Mouse (Mus musculus) forebrain, embryonic 15.5 days (tissue): Measurements from ENCODE around the gene Pcp4l1. TPM values are rescaled to one million over a fixed set of nuclear protein-coding genes. Genes with fewer than 3 reads are reported as not detected.
A peak's percentile ranks its signal among the peaks of the same experiment; 100 is the strongest.

Source experiments
- ATAC-seq: fragments of 200-750 bp; cut with Nextera tagmentation; replicated peaks from 2 replicates; pipeline ENCODE4 v1.8.0; 2017; ENCODE audit warnings: mild to moderate bottlenecking, moderate TSS enrichment, moderate library complexity
- H3K27ac ChIP-seq: fragments of 300-500 bp; sonication (generic); replicated peaks from 2 replicates; pipeline ENCODE4 v1.5.1; 2015; ENCODE audit warnings: mild to moderate bottlenecking, inconsistent platforms
- H3K27me3 ChIP-seq: fragments of 300-500 bp; sonication (generic); 2 replicates; pipeline ENCODE4 v1.6.1; 2015; ENCODE audit warnings: inconsistent platforms
- H3K36me3 ChIP-seq: fragments of 300-500 bp; sonication (generic); 2 replicates; pipeline ENCODE4 v1.6.1; 2015; ENCODE audit warnings: mild to moderate bottlenecking, inconsistent platforms
- H3K4me1 ChIP-seq: fragments of 300-500 bp; sonication (generic); 2 replicates; pipeline ENCODE4 v1.6.1; 2015; ENCODE audit warnings: inconsistent platforms
- H3K4me2 ChIP-seq: fragments of 300-500 bp; sonication (generic); replicated peaks from 2 replicates; pipeline ENCODE4 v1.6.1; 2015; ENCODE audit warnings: mild to moderate bottlenecking, inconsistent platforms
- H3K4me3 ChIP-seq: fragments of 300-500 bp; sonication (generic); 2 replicates; pipeline ENCODE4 v1.5.1; 2015; ENCODE audit warnings: mild to moderate bottlenecking, inconsistent platforms
- H3K9ac ChIP-seq: fragments of 300-500 bp; sonication (generic); replicated peaks from 2 replicates; pipeline ENCODE4 v1.6.1; 2015; ENCODE audit warnings: mild to moderate bottlenecking, inconsistent platforms
- H3K9me3 ChIP-seq: fragments of 300-500 bp; sonication (generic); 2 replicates; pipeline ENCODE4 v1.6.1; 2016; ENCODE audit warnings: inconsistent platforms
- WGBS: fragments of 180-500 bp; shearing (Covaris S2); methylation state at CpG from one replicate; pipeline ENCODE4 v1.1.7; 2015; ENCODE audit warnings: mixed read lengths; 5-methylcytosine and 5-hydroxymethylcytosine counted together
- polyA plus RNA-seq: library from polyadenylated mRNA; unstranded; fragments of >200 nt; fragmentation: Nextera tagmentation; extraction: Ambion mirVana; gene quantifications from 2 replicates; pipeline ENCODE4 v1.2.1, GENCODE M21; 2015

The Pcp4l1 gene
- polyA plus RNA-seq, 1 experiment from 2014 or later = 9.8 TPM

GRCm38 (mm10) chr1:171216241-171216955 is 20.3 kb upstream of the Pcp4l1 start:
- H3K4me2 ChIP-seq = no peak overlapping the region
- no peak overlapping the region for H3K9ac ChIP-seq
- 90% methylated on average over 18 of the region's 18 CpGs for WGBS
- peaks cover 19% of the 10 kb centered on the region; the same call in 1 of the 2 replicates for H3K36me3 ChIP-seq
- no peaks in the 10 kb centered on the region for H3K27me3 ChIP-seq
- H3K27ac ChIP-seq = no peak overlapping the region
- H3K9me3 ChIP-seq = no peaks in the 10 kb centered on the region
- H3K4me3 ChIP-seq = no peak overlapping the region
- no peak for ATAC-seq
- H3K4me1 ChIP-seq = peaks cover 6% of the 10 kb centered on the region

GRCm38 (mm10) chr1:171213801-171214496 is 17.9 kb upstream of the Pcp4l1 start, which contains the start of gene Nr1i3:
Nr1i3 (plus strand) TSS chr1:171213970.
- no peak for ATAC-seq
- WGBS = 67% methylated on average over 10 of the region's 10 CpGs
- H3K36me3 ChIP-seq = peaks cover 6% of the 10 kb centered on the region; the same call in 1 of the 2 replicates

GRCm38 (mm10) chr1:171212854-171213253 is 16.8 kb upstream of the Pcp4l1 start:
- Histone ChIP-seq H3K9ac (no peak overlapping the region), H3K27ac (no peak overlapping the region), H3K4me3 (no peak overlapping the region), H3K9me3 (no peaks in the 10 kb centered on the region), H3K4me1 (no peaks in the 10 kb centered on the region), H3K4me2 (no peak overlapping the region), H3K27me3 (no peaks in the 10 kb centered on the region), H3K36me3 (0 out of 2 replicates have a peak, but pooled peaks cover 2% of the 10 kb centered on the region)
- no peak for ATAC-seq
- WGBS = 39% methylated on average over 3 of the region's 3 CpGs

More at GRCm38 (mm10) chr1:171213801-171214496, 17.9 kb upstream of the Pcp4l1 start, which contains the start of gene Nr1i3:
- H3K4me2 ChIP-seq = no peak within 1 kb of the TSS
- H3K27me3 ChIP-seq = no peaks in the 10 kb centered on the region
- no peaks in the 10 kb centered on the region for H3K9me3 ChIP-seq
- H3K4me1 ChIP-seq = no peaks in the 10 kb centered on the region
- no peak within 1 kb of the TSS for H3K4me3 ChIP-seq
- no peak within 1 kb of the TSS for H3K27ac ChIP-seq
- no peak within 1 kb of the TSS for H3K9ac ChIP-seq

GRCm38 (mm10) chr1:171209409-171209808 is 13.3 kb upstream of the Pcp4l1 start:
- ATAC-seq = no peak
- H3K27ac ChIP-seq = no peak overlapping the region
- no peak overlapping the region for H3K9ac ChIP-seq
- WGBS = 15% methylated on average over 4 of the region's 4 CpGs
- H3K4me2 ChIP-seq = no peak overlapping the region
- H3K27me3 ChIP-seq = no peaks in the 10 kb centered on the region
- no peaks in the 10 kb centered on the region for H3K4me1 ChIP-seq
- no peaks in the 10 kb centered on the region for H3K9me3 ChIP-seq
- H3K36me3 ChIP-seq = no peaks in the 10 kb centered on the region
- no peak overlapping the region for H3K4me3 ChIP-seq

GRCm38 (mm10) chr1:171205704-171206493 is 9.8 kb upstream of the Pcp4l1 start:
- Histone ChIP-seq H3K4me2 (no peak overlapping the region), H3K4me1 (no peaks in the 10 kb centered on the region), H3K4me3 (no peak overlapping the region), H3K9ac (no peak overlapping the region), H3K27ac (no peak overlapping the region), H3K36me3 (no peaks in the 10 kb centered on the region), H3K27me3 (no peaks in the 10 kb centered on the region), H3K9me3 (no peaks in the 10 kb centered on the region)
- ATAC-seq = no peak
- 51% methylated on average over 6 of the region's 6 CpGs for WGBS

- Histone ChIP-seq H3K9ac (no peak overlapping the region), H3K27ac (no peak overlapping the region), H3K27me3 (no peaks in the 10 kb centered on the region), H3K36me3 (no peaks in the 10 kb centered on the region), H3K4me1 (no peaks in the 10 kb centered on the region), H3K4me2 (no peak overlapping the region), H3K9me3 (no peaks in the 10 kb centered on the region), H3K4me3 (no peak overlapping the region)
- WGBS = 80% methylated on average over 7 of the region's 7 CpGs
- no peak for ATAC-seq
Measured at GRCm38 (mm10) chr1:171204249-171204644, 8.2 kb upstream of the Pcp4l1 start.

GRCm38 (mm10) chr1:171203471-171204248 is 7.6 kb upstream of the Pcp4l1 start:
- 54% methylated on average over 10 of the region's 11 CpGs for WGBS
- H3K9ac ChIP-seq = no peak overlapping the region
- no peaks in the 10 kb centered on the region for H3K4me1 ChIP-seq
- H3K9me3 ChIP-seq = no peaks in the 10 kb centered on the region
- no peak for ATAC-seq
- H3K36me3 ChIP-seq = no peaks in the 10 kb centered on the region
- no peak overlapping the region for H3K4me2 ChIP-seq
- no peak overlapping the region for H3K27ac ChIP-seq
- no peaks in the 10 kb centered on the region for H3K27me3 ChIP-seq
- no peak overlapping the region for H3K4me3 ChIP-seq

GRCm38 (mm10) chr1:171200769-171201168 is 4.7 kb upstream of the Pcp4l1 start:
- no peak overlapping the region for H3K4me3 ChIP-seq
- ATAC-seq = no peak
- H3K9ac ChIP-seq = no peak overlapping the region
- 98% methylated on average over 1 of the region's 1 CpGs for WGBS
- no peak overlapping the region for H3K4me2 ChIP-seq
- H3K36me3 ChIP-seq = no peaks in the 10 kb centered on the region
- no peak overlapping the region for H3K27ac ChIP-seq
- peaks cover 6% of the 10 kb centered on the region for H3K4me1 ChIP-seq
- H3K9me3 ChIP-seq = no peaks in the 10 kb centered on the region
- peaks cover 9% of the 10 kb centered on the region; the same call in 1 of the 2 replicates for H3K27me3 ChIP-seq

- WGBS = 55% methylated on average over 1 of the region's 1 CpGs
- peaks cover 12% of the 10 kb centered on the region for H3K4me1 ChIP-seq
- H3K4me2 ChIP-seq = no peak overlapping the region
- H3K9ac ChIP-seq = no peak overlapping the region
- no peak for ATAC-seq
- H3K27ac ChIP-seq = no peak overlapping the region
- H3K9me3 ChIP-seq = no peaks in the 10 kb centered on the region
- H3K36me3 ChIP-seq = no peaks in the 10 kb centered on the region
- H3K27me3 ChIP-seq = peaks cover 18% of the 10 kb centered on the region
- H3K4me3 ChIP-seq = no peak overlapping the region
Measured at GRCm38 (mm10) chr1:171199532-171199931, 3.5 kb upstream of the Pcp4l1 start.

GRCm38 (mm10) chr1:171195046-171195822 is 834 bp downstream of the Pcp4l1 start:
- Histone ChIP-seq H3K4me1 (peaks cover 24% of the 10 kb centered on the region), H3K27ac (no peak overlapping the region), H3K36me3 (no peaks in the 10 kb centered on the region), H3K27me3 (peaks cover 48% of the 10 kb centered on the region), H3K4me2 (peak overlapping the region; percentile 96), H3K9me3 (no peaks in the 10 kb centered on the region), H3K4me3 (peak overlapping the region; percentile 53), H3K9ac (peak overlapping the region; percentile 44; the same call in 1 of the 2 replicates)
- 7% methylated on average over 20 of the region's 20 CpGs for WGBS
- peak; percentile 24; the same call in 1 of the 2 replicates for ATAC-seq
